Mouse (Mus musculus) hindbrain, embryonic 16.5 days (tissue): ENCODE results near the gene Usp54. TPM values are rescaled to one million over a fixed set of nuclear protein-coding genes. Genes with fewer than 3 reads are reported as not detected.

Source experiments
- ATAC-seq: fragments of 200-750 bp; cut with Nextera tagmentation; 2 replicates; pipeline ENCODE4 v1.8.0; 2017; ENCODE audit warnings: moderate TSS enrichment, moderate library complexity
- H3K27ac ChIP-seq: fragments of 300-500 bp; sonication (generic); 2 replicates; pipeline ENCODE4 v1.5.1; 2014; ENCODE audit warnings: low read depth, mild to moderate bottlenecking, control low read depth, low read length, moderate library complexity
- H3K27me3 ChIP-seq: fragments of 300-500 bp; sonication (generic); replicated peaks from 2 replicates; pipeline ENCODE4 v1.6.1; 2014; ENCODE audit warnings: low read length; ENCODE audit not compliant: control insufficient read depth, insufficient read depth
- H3K36me3 ChIP-seq: fragments of 300-500 bp; sonication (generic); 2 replicates; pipeline ENCODE4 v1.6.1; 2014; ENCODE audit warnings: mild to moderate bottlenecking, low read length, moderate library complexity, mixed read lengths; ENCODE audit not compliant: control insufficient read depth, insufficient read depth
- H3K4me1 ChIP-seq: fragments of 300-500 bp; sonication (generic); 2 replicates; pipeline ENCODE4 v1.6.1; 2014; ENCODE audit warnings: low read depth, low read length; ENCODE audit not compliant: control insufficient read depth, insufficient read depth
- H3K4me2 ChIP-seq: fragments of 300-500 bp; sonication (generic); 2 replicates; pipeline ENCODE4 v1.6.1; 2014; ENCODE audit warnings: mild to moderate bottlenecking, low read length, control low read depth, moderate library complexity
- H3K4me3 ChIP-seq: fragments of 300-500 bp; sonication (generic); 2 replicates; pipeline ENCODE4 v1.5.1; 2014; ENCODE audit warnings: mild to moderate bottlenecking, low read length, control low read depth, moderate library complexity
- H3K9ac ChIP-seq: fragments of 300-500 bp; sonication (generic); 2 replicates; pipeline ENCODE4 v1.6.1; 2014; ENCODE audit warnings: low read depth, mild to moderate bottlenecking, control low read depth, low read length, moderate library complexity
- H3K9me3 ChIP-seq: fragments of 300-500 bp; sonication (generic); 2 replicates; pipeline ENCODE4 v1.6.1; 2014; ENCODE audit warnings: mild to moderate bottlenecking, low read length, moderate library complexity; ENCODE audit not compliant: control insufficient read depth
- WGBS: fragments of 180-500 bp; shearing (Covaris S2); extraction: QIAGEN DNeasy Blood & Tissue Kit; methylation state at CpG from one replicate; pipeline ENCODE4 v1.1.7; 2014; 5-methylcytosine and 5-hydroxymethylcytosine counted together
- microRNA-seq: library from miRNA; unstranded; fragments of <30 nt; microRNA quantifications from one replicate; pipeline ENCODE4, GENCODE M21; 2017
- polyA plus RNA-seq: library from polyadenylated mRNA; unstranded; fragments of >200 nt; fragmentation: Nextera tagmentation; extraction: Ambion mirVana; gene quantifications from 2 replicates; pipeline ENCODE4 v1.2.1, GENCODE M21; 2015

The Usp54 gene
- polyA plus RNA-seq, 1 experiment from 2014 or later: 8.7 TPM

DNA sequence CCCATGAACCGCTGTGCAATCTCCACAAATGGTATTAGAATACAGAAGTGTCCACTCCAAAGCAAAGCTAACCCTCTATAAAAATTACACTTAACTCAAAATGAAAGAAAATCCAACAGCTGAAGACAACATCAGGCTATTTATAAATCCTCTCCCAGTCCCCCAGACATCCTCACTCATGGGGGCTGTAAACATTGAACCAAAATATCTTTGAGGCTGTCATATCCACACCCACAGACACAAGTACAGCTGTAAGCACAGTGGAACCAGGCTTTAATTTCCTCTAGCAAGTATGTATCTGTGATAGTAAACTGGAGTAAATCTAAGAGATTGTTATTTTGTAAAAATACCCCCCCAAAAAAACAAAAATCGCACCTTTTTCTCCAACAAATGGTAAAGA, 120.7 kb downstream of the Usp54 start:
- Histone ChIP-seq H3K4me1 (no peaks in the 10 kb centered on the region), H3K27ac (no peak overlapping the region), H3K9me3 (no peaks in the 10 kb centered on the region), H3K4me3 (no peak overlapping the region), H3K9ac (no peak overlapping the region), H3K27me3 (no peaks in the 10 kb centered on the region), H3K4me2 (no peak overlapping the region), H3K36me3 (peaks cover 8% of the 10 kb centered on the region)
- WGBS: 95% methylated on average over 2 of the region's 2 CpGs
- no peak for ATAC-seq

DNA sequence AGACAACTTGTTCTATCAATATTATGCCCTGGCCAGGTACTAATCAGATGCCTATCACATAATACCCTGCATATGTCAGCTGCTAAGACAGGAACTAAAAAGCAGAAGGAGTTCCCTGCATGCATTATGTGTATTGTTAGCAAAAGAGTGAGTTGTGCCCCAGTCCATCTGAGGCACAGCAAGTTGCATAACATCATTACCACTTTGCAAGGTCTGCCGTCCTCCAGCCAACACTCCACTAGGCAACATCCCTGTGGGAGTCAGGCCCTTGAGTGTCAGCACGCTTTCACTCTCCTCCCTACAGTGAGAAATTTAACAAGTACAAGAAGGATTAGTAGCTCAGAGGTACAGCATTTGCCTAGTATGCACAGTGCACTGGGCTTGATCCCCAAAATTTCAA, 132.4 kb downstream of the Usp54 start:
- no peak overlapping the region for H3K9ac ChIP-seq
- H3K9me3 ChIP-seq: no peaks in the 10 kb centered on the region
- H3K36me3 ChIP-seq: peaks cover 8% of the 10 kb centered on the region
- H3K4me2 ChIP-seq: no peak overlapping the region
- ATAC-seq: no peak
- no peak overlapping the region for H3K4me3 ChIP-seq
- no peaks in the 10 kb centered on the region for H3K4me1 ChIP-seq
- 62% methylated on average over 2 of the region's 2 CpGs for WGBS
- H3K27ac ChIP-seq: no peak overlapping the region
- no peaks in the 10 kb centered on the region for H3K27me3 ChIP-seq

DNA sequence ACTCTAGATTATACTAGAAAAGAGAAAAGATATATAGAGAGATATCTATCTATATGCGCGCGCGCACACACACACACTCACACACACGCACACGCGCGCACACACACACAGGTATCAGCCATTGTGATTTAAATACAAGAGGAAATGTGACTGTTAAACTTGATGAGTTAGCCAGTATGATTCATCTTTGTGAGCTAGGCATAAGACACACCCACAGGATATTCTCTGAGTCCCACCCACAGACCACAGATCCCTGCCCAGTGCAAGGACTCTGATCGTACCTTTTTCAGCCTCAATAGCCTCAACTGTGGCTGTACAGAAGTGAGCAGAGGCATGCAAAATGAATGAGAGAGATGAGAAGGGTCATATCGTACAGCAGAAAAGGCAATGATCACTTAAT, 137.9 kb downstream of the Usp54 start:
- H3K9ac ChIP-seq: no peak overlapping the region
- 98% methylated on average over 10 of the region's 10 CpGs for WGBS
- no peak overlapping the region for H3K4me3 ChIP-seq
- peaks cover 10% of the 10 kb centered on the region for H3K36me3 ChIP-seq
- H3K4me1 ChIP-seq: no peaks in the 10 kb centered on the region
- H3K4me2 ChIP-seq: no peak overlapping the region
- no peaks in the 10 kb centered on the region for H3K9me3 ChIP-seq
- H3K27ac ChIP-seq: no peak overlapping the region
- H3K27me3 ChIP-seq: no peaks in the 10 kb centered on the region
- no peak for ATAC-seq

DNA sequence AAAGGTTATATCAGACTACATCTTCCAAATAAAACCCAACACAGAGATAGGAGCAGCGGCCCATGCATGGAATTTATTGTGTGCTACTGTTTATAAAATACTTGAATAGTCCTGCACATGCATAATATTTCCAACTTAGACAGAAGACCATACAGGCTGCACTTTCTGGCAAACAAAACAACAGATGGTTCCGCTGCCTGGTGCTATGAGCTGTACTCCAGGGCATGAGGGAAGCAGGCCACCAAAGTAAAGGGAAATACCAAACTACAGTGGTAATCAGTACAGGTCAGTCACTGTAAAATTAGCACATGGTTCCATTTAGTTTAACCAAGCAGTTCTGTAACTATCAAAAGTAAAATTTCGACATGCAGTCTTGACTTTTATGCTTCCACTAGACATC, 140.9 kb downstream of the Usp54 start:
- ATAC-seq: no peak
- Histone ChIP-seq H3K27ac (no peak overlapping the region), H3K4me3 (no peak overlapping the region), H3K9ac (no peak overlapping the region), H3K4me1 (no peaks in the 10 kb centered on the region), H3K27me3 (no peaks in the 10 kb centered on the region), H3K4me2 (no peak overlapping the region), H3K9me3 (no peaks in the 10 kb centered on the region), H3K36me3 (peaks cover 10% of the 10 kb centered on the region)
- WGBS: 92% methylated on average over 3 of the region's 3 CpGs

Small RNAs within 50 kb of the gene (microRNA-seq; reads per million reads assigned to microRNA genes)
- gene Mir6946: 1.9 reads per million

Other genes with a start within 250 kb of the Usp54 start
- 64.7 and 68.0 TPM in 2 replicates for gene Mrps16, start 247.4 kb downstream of the Usp54 start, polyA plus RNA-seq
- 1.2 and 1.9 TPM in 2 replicates for gene Cfap70, start 188.8 kb downstream of the Usp54 start, polyA plus RNA-seq
- gene Anxa7, start 160.9 kb downstream of the Usp54 start, polyA plus RNA-seq: 20.6 and 20.8 TPM in 2 replicates
- gene Mss51, start 144.2 kb downstream of the Usp54 start, polyA plus RNA-seq: 0.30 and 0.41 TPM in 2 replicates
- 67.1 and 87.0 TPM in 2 replicates for gene Ppp3cb, start 94.5 kb downstream of the Usp54 start, polyA plus RNA-seq
- 0.15 and 3.7 TPM in 2 replicates for gene Myoz1, start 15.5 kb upstream of the Usp54 start, polyA plus RNA-seq
- gene Synpo2l, start 27.3 kb upstream of the Usp54 start, polyA plus RNA-seq: 0.23 and 1.6 TPM in 2 replicates
- gene Sec24c, start 33.2 kb upstream of the Usp54 start, polyA plus RNA-seq: 80.6 and 103 TPM in 2 replicates
- gene Fut11, start 53.9 kb upstream of the Usp54 start, polyA plus RNA-seq: 29.1 and 30.1 TPM in 2 replicates
- gene Chchd1, start 61.9 kb upstream of the Usp54 start, polyA plus RNA-seq: 148 and 163 TPM in 2 replicates
- 36.1 and 42.2 TPM in 2 replicates for gene Zswim8, start 66.5 kb upstream of the Usp54 start, polyA plus RNA-seq
- gene Ndst2, start 93.5 kb upstream of the Usp54 start, polyA plus RNA-seq: 16.7 and 20.8 TPM in 2 replicates
- gene Camk2g, start 153.0 kb upstream of the Usp54 start, polyA plus RNA-seq: 214 and 241 TPM in 2 replicates
- gene Plau, start 195.6 kb upstream of the Usp54 start, polyA plus RNA-seq: 0.17 and 0.56 TPM in 2 replicates